ENCODE assay signal across 8 mouse cellular contexts in genomic region chr7:51862842-51863241, GRCm38 (mm10). TPM values are rescaled to one million over a fixed set of nuclear protein-coding genes. Genes with fewer than 3 reads are reported as not detected.
DNase-seq lines count a peak whose midpoint lies in the region; ATAC-seq and TF ChIP-seq lines count a peak whose summit lies in the region.

No protein-coding gene starts in this region.

- H3K9me3 ChIP-seq in heart, embryonic 10.5 days: no peaks in the 10 kb centered on the region
- H3K9me3 ChIP-seq in ES-Bruce4 (replicated peaks; ENCODE audit: control insufficient read depth, insufficient read depth, low read length, poor library complexity, severe bottlenecking): no peaks in the 10 kb centered on the region
- H3K9me3 ChIP-seq in forebrain, embryonic 16.5 days (ENCODE audit: control insufficient read depth, low read length): no peaks in the 10 kb centered on the region
- H3K9me3 ChIP-seq in liver, postnatal 0 days (ENCODE audit: low read length): no peaks in the 10 kb centered on the region

- TF ChIP-seq EP300 in ES-Bruce4 (IDR thresholded peaks at IDR 0.05; ENCODE audit: insufficient read depth, low read depth, low read length): no peak
- no peak for TF ChIP-seq EP300 in liver, postnatal 0 days (IDR thresholded peaks at IDR 0.05; ENCODE audit: low read depth)

- peak overlapping the region; percentile 99 for H3K27ac ChIP-seq in heart, embryonic 10.5 days
- H3K27ac ChIP-seq in ES-Bruce4 (ENCODE audit: insufficient read depth, low read length): peak overlapping the region; percentile 47; the same call in 1 of the 2 replicates
- H3K27ac ChIP-seq in forebrain, embryonic 16.5 days (ENCODE audit: low read length): no peak overlapping the region
- H3K27ac ChIP-seq in liver, postnatal 0 days (ENCODE audit: low read depth): peak overlapping the region; percentile 97

- H3K9ac ChIP-seq in ES-Bruce4 (ENCODE audit: low read depth, poor library complexity, severe bottlenecking): peak overlapping the region; percentile 73
- no peak overlapping the region for H3K9ac ChIP-seq in forebrain, embryonic 16.5 days (replicated peaks; ENCODE audit: low read depth, low read length)
- H3K9ac ChIP-seq in liver, postnatal 0 days (replicated peaks): peak overlapping the region; percentile 83

- H3K4me1 ChIP-seq in heart, embryonic 10.5 days: peaks cover 11% of the 10 kb centered on the region
- no peaks in the 10 kb centered on the region for H3K4me1 ChIP-seq in ES-Bruce4 (ENCODE audit: control insufficient read depth, insufficient read depth, low read length)
- peaks cover 14% of the 10 kb centered on the region for H3K4me1 ChIP-seq in forebrain, embryonic 16.5 days (replicated peaks; ENCODE audit: control insufficient read depth, insufficient read depth, low read length)
- H3K4me1 ChIP-seq in liver, postnatal 0 days (ENCODE audit: insufficient read depth): peaks cover 15% of the 10 kb centered on the region

- peak overlapping the region; percentile 90 for H3K4me2 ChIP-seq in forebrain, embryonic 16.5 days (ENCODE audit: low read length)
- H3K4me2 ChIP-seq in liver, postnatal 0 days (ENCODE audit: low read depth, low read length): peak overlapping the region; percentile 96

- DNase-seq in heart, embryonic 10.5 days (ENCODE audit: low spot score): no peak
- no peak for DNase-seq in heart, postnatal 10 days
- no peak for DNase-seq in liver, postnatal 0 days
- DNase-seq in B cell, adult 2 months: no peak
- no peak for DNase-seq in right cerebral cortex, adult 18-20 months
- DNase-seq in urinary bladder, postnatal 4 days (ENCODE audit: low spot score in 2 of 2): no peak

- TF ChIP-seq CTCF in ES-Bruce4 (IDR thresholded peaks at IDR 0.05; ENCODE audit: low read depth, low read length): no peak
- TF ChIP-seq CTCF in liver, postnatal 0 days (IDR thresholded peaks at IDR 0.05; ENCODE audit: low read depth): no peak

- ATAC-seq in forebrain, embryonic 16.5 days: no peak
- ATAC-seq in liver, postnatal 0 days: no peak

- 60% methylated on average over 3 of the region's 3 CpGs for WGBS in heart, embryonic 10.5 days
- 79% methylated on average over 3 of the region's 3 CpGs for WGBS in forebrain, embryonic 16.5 days
- 40% methylated on average over 3 of the region's 3 CpGs for WGBS in liver, postnatal 0 days (ENCODE audit: insufficient replicate concordance)

- H3K4me3 ChIP-seq in heart, embryonic 10.5 days: peak overlapping the region; percentile 81
- H3K4me3 ChIP-seq in ES-Bruce4 (ENCODE audit: low read depth, low read length): peak overlapping the region; percentile 86
- H3K4me3 ChIP-seq in forebrain, embryonic 16.5 days (replicated peaks; ENCODE audit: low read length): peak overlapping the region; percentile 73
- peak overlapping the region; percentile 79 for H3K4me3 ChIP-seq in liver, postnatal 0 days (ENCODE audit: low read depth, low read length)

- no peak for TF ChIP-seq POLR2A in ES-Bruce4 (IDR thresholded peaks at IDR 0.05; ENCODE audit: insufficient read depth, low read length)

- H3K36me3 ChIP-seq in heart, embryonic 10.5 days: peaks cover 10% of the 10 kb centered on the region; the same call in 1 of the 2 replicates
- H3K36me3 ChIP-seq in ES-Bruce4 (ENCODE audit: control insufficient read depth, insufficient read depth, low read length, poor library complexity, severe bottlenecking): peaks cover 8% of the 10 kb centered on the region; the same call in 1 of the 2 replicates
- H3K36me3 ChIP-seq in forebrain, embryonic 16.5 days (ENCODE audit: control insufficient read depth, insufficient read depth): no peaks in the 10 kb centered on the region
- H3K36me3 ChIP-seq in liver, postnatal 0 days (replicated peaks; ENCODE audit: insufficient read depth, low read length): no peaks in the 10 kb centered on the region

- H3K27me3 ChIP-seq in heart, embryonic 10.5 days (ENCODE audit: insufficient read depth, poor library complexity, severe bottlenecking): no peaks in the 10 kb centered on the region
- no peaks in the 10 kb centered on the region for H3K27me3 ChIP-seq in ES-Bruce4 (ENCODE audit: control insufficient read depth, insufficient read depth, low read length, poor library complexity, severe bottlenecking)
- H3K27me3 ChIP-seq in forebrain, embryonic 16.5 days (replicated peaks; ENCODE audit: control insufficient read depth, insufficient read depth, low read length): no peaks in the 10 kb centered on the region
- H3K27me3 ChIP-seq in liver, postnatal 0 days (ENCODE audit: insufficient read depth, low read length): no peaks in the 10 kb centered on the region

- intact Hi-C loops in heart, postnatal 10 days (cut with DNase I): loop anchor here (2.0 kb wide), 2 partner anchors 16 to 50 kb away; no protein-coding TSS in a partner anchor

RNA-seq across cellular contexts. Expression of gene Fancf, which starts 0.8 kb away (rescaled TPM):
- 7.4 and 11.1 TPM in 2 replicates for polyA plus RNA-seq in heart, embryonic 10.5 days (2016; fragmentation: Nextera tagmentation; extraction: Ambion mirVana)
- total RNA-seq in heart, postnatal 10 days (2021): 1 to 10 TPM; 2.8 to 3.8 TPM
- polyA plus RNA-seq in ES-Bruce4 (2011; ENCODE audit: insufficient read depth, insufficient read length, low read depth, missing spikeins): 6.8 and 8.4 TPM in 2 replicates
- polyA plus RNA-seq in forebrain, embryonic 16.5 days (2015; fragmentation: Nextera tagmentation; extraction: Ambion mirVana): 8.5 and 9.4 TPM in 2 replicates
- polyA plus RNA-seq in liver, postnatal 0 days (2015; fragmentation: Nextera tagmentation; extraction: Ambion mirVana): 4.8 and 5.5 TPM in 2 replicates

RNA-seq across cellular contexts. Expression of gene Gas2, which starts 1.0 kb away (rescaled TPM):
- polyA plus RNA-seq in heart, embryonic 10.5 days (2016; fragmentation: Nextera tagmentation; extraction: Ambion mirVana): 7.2 and 11.2 TPM in 2 replicates
- total RNA-seq in heart, postnatal 10 days (2021): 10 to 100 TPM; 11.7 to 15.3 TPM
- polyA plus RNA-seq in ES-Bruce4 (2011; ENCODE audit: insufficient read depth, insufficient read length, low read depth, missing spikeins): 20.6 and 25.7 TPM in 2 replicates
- polyA plus RNA-seq in forebrain, embryonic 16.5 days (2015; fragmentation: Nextera tagmentation; extraction: Ambion mirVana): 15.8 and 17.8 TPM in 2 replicates
- 6.1 and 6.4 TPM in 2 replicates for polyA plus RNA-seq in liver, postnatal 0 days (2015; fragmentation: Nextera tagmentation; extraction: Ambion mirVana)
